Mouse (Mus musculus) right cerebral cortex, postnatal 25 days (tissue): ENCODE measurements around the gene Taok3.

Source experiments
- DNase-seq: peaks from one replicate; pipeline ENCODE4 v3.0.0; 2022

The Taok3 gene

GRCm38 (mm10) chr5:117119777-117120488 is at the start of gene Taok3:
Gene Taok3 (plus strand): TSS chr5:117120129.
- DNase-seq = peak; percentile 96

- no peak for DNase-seq
Observed at GRCm38 (mm10) chr5:117087718-117088117, 32.2 kb upstream of the Taok3 start.

- DNase-seq = no peak
Observed at GRCm38 (mm10) chr5:117089147-117089546, 30.8 kb upstream of the Taok3 start.

- no peak for DNase-seq
Observed at GRCm38 (mm10) chr5:117089786-117090185, 30.1 kb upstream of the Taok3 start.

GRCm38 (mm10) chr5:117094431-117094830 is 25.5 kb upstream of the Taok3 start:
- DNase-seq = peak; percentile 38

GRCm38 (mm10) chr5:117096716-117097115 is 23.2 kb upstream of the Taok3 start:
- DNase-seq = peak; percentile 19

- DNase-seq = no peak
Observed at GRCm38 (mm10) chr5:117099008-117099407, 20.9 kb upstream of the Taok3 start.

- DNase-seq = peak; percentile 23
Observed at GRCm38 (mm10) chr5:117099742-117100141, 20.2 kb upstream of the Taok3 start.

GRCm38 (mm10) chr5:117103194-117103929 is 16.6 kb upstream of the Taok3 start:
- no peak for DNase-seq

- no peak for DNase-seq
Observed at GRCm38 (mm10) chr5:117104329-117104728, 15.6 kb upstream of the Taok3 start.

GRCm38 (mm10) chr5:117105761-117106160 is 14.2 kb upstream of the Taok3 start:
- DNase-seq = no peak

- DNase-seq = no peak
Observed at GRCm38 (mm10) chr5:117108292-117108691, 11.6 kb upstream of the Taok3 start.

- no peak for DNase-seq
Observed at GRCm38 (mm10) chr5:117108731-117109130, 11.2 kb upstream of the Taok3 start.

- DNase-seq = no peak
Observed at GRCm38 (mm10) chr5:117109522-117109921, 10.4 kb upstream of the Taok3 start.

- DNase-seq = no peak
Observed at GRCm38 (mm10) chr5:117111064-117111773, 8.7 kb upstream of the Taok3 start.

GRCm38 (mm10) chr5:117111774-117112112 is 8.2 kb upstream of the Taok3 start:
- DNase-seq = no peak

- no peak for DNase-seq
Observed at GRCm38 (mm10) chr5:117113330-117113729, 6.6 kb upstream of the Taok3 start.

- no peak for DNase-seq
Observed at GRCm38 (mm10) chr5:117114581-117115192, 5.2 kb upstream of the Taok3 start.

- no peak for DNase-seq
Observed at GRCm38 (mm10) chr5:117115193-117115767, 4.6 kb upstream of the Taok3 start.

- DNase-seq = peak; percentile 97
Observed at GRCm38 (mm10) chr5:117115836-117116366, 4.0 kb upstream of the Taok3 start, which contains the start of gene Suds3. Gene Suds3 (minus strand): TSS chr5:117116113.

GRCm38 (mm10) chr5:117116660-117117059 is 3.3 kb upstream of the Taok3 start:
- no peak for DNase-seq

- DNase-seq = no peak
Observed at GRCm38 (mm10) chr5:117117241-117117640, 2.7 kb upstream of the Taok3 start.

- no peak for DNase-seq
Observed at GRCm38 (mm10) chr5:117117716-117118115, 2.2 kb upstream of the Taok3 start.
